Comparison of ENCODE assay signal across 17 mouse cellular contexts in the genomic region with DNA sequence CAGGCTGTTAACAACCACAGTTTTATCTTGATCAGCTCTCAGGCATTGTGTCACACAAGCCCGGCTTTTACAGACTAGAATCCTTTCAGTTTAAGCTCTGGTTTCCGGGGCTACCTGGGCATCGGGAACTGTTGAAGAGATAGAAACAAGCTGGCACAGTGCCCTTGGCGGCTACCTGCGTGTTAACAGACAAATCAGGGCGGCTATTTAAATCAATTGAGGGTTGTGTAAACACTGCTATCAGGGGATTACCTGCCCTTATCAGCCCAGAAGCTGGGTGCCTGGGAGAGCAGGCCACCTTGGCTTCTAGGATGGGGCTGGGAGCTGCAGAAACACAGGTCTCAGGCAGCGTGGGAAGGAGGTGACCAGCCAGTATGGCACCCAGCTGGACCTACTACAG. TPM values are rescaled to one million over a fixed set of nuclear protein-coding genes. Genes with fewer than 3 reads are reported as not detected.
"Had no signal": no experiment of that assay in that cellular context is flagged by ENCODE, and none has a peak within 500 bp of the region (broad histone marks: within the 10 kb centered on the region; RNA-seq: fewer than 3 reads in every experiment).

No protein-coding gene starts in this region.

- H3K4me3 ChIP-seq: limb, embryonic 10.5 days; liver, embryonic 12.5 days; lung, embryonic 15.5 days; midbrain, embryonic 10.5 days; myocyte; neural tube, embryonic 15.5 days had no signal

- H3K27me3 ChIP-seq: lung, embryonic 15.5 days; neural tube, embryonic 15.5 days had no signal

- ATAC-seq: liver, embryonic 12.5 days had no signal

- H3K27ac ChIP-seq: limb, embryonic 10.5 days; liver, embryonic 12.5 days; lung, embryonic 15.5 days; midbrain, embryonic 10.5 days; neural tube, embryonic 15.5 days had no signal

- DNase-seq: kidney, adult 8-10 months; layer of hippocampus, adult 9-11 months; lung, postnatal 14 days; midbrain, embryonic 14.5 days; right cerebral cortex, adult 18-20 months; right cerebral cortex, postnatal 25 days; thymus, adult 2 months; thymus, postnatal 25 days had no signal

- H3K4me1 ChIP-seq: lung, embryonic 15.5 days had no signal

RNA-seq across cellular contexts. Expression of a gene that starts 8.6 kb away (rescaled TPM):
- polyA plus RNA-seq: liver, embryonic 16.5 days; neural tube, embryonic 11.5 days; urinary bladder, adult 2 months had no signal
